Mouse (Mus musculus) midbrain, embryonic 16.5 days (tissue): ENCODE results near the gene Ubxn7. TPM values are rescaled to one million over a fixed set of nuclear protein-coding genes. Genes with fewer than 3 reads are reported as not detected.

Experiments used
- ATAC-seq: fragments of 200-750 bp; cut with Nextera tagmentation; 2 replicates; pipeline ENCODE4 v1.8.0; 2017; ENCODE audit warnings: moderate TSS enrichment
- H3K27ac ChIP-seq: fragments of 300-500 bp; sonication (generic); 2 replicates; pipeline ENCODE4 v1.5.1; 2014; ENCODE audit warnings: mild to moderate bottlenecking, low read length, mixed read lengths
- H3K27me3 ChIP-seq: fragments of 300-500 bp; sonication (generic); 2 replicates; pipeline ENCODE4 v1.6.1; 2014; ENCODE audit warnings: low read depth, low read length, mixed read lengths; ENCODE audit not compliant: control insufficient read depth, insufficient read depth
- H3K36me3 ChIP-seq: fragments of 300-500 bp; sonication (generic); 2 replicates; pipeline ENCODE4 v1.6.1; 2014; ENCODE audit warnings: mild to moderate bottlenecking, low read length, moderate library complexity, mixed read lengths; ENCODE audit not compliant: control insufficient read depth, insufficient read depth
- H3K4me1 ChIP-seq: fragments of 300-500 bp; sonication (generic); 2 replicates; pipeline ENCODE4 v1.6.1; 2014; ENCODE audit warnings: mild to moderate bottlenecking, low read length, mixed read lengths; ENCODE audit not compliant: control insufficient read depth, insufficient read depth
- H3K4me2 ChIP-seq: fragments of 300-500 bp; sonication (generic); 2 replicates; pipeline ENCODE4 v1.6.1; 2014; ENCODE audit warnings: mild to moderate bottlenecking, low read length, mixed read lengths
- H3K4me3 ChIP-seq: fragments of 300-500 bp; sonication (generic); 2 replicates; pipeline ENCODE4 v1.5.1; 2014; ENCODE audit warnings: low read depth, mild to moderate bottlenecking, low read length, moderate library complexity, mixed read lengths
- H3K9ac ChIP-seq: fragments of 300-500 bp; sonication (generic); 2 replicates; pipeline ENCODE4 v1.6.1; 2014; ENCODE audit warnings: low read depth, low read length, mixed read lengths
- H3K9me3 ChIP-seq: fragments of 300-500 bp; sonication (generic); replicated peaks from 2 replicates; pipeline ENCODE4 v1.6.1; 2014; ENCODE audit warnings: mild to moderate bottlenecking, low read length, mixed read lengths; ENCODE audit not compliant: control insufficient read depth, poor library complexity, severe bottlenecking
- WGBS: fragments of 180-500 bp; shearing (Covaris S2); extraction: QIAGEN DNeasy Blood & Tissue Kit; methylation state at CpG from one replicate; pipeline ENCODE4 v1.1.7; 2014; 5-methylcytosine and 5-hydroxymethylcytosine counted together
- polyA plus RNA-seq: library from polyadenylated mRNA; unstranded; fragments of >200 nt; fragmentation: Nextera tagmentation; extraction: Ambion mirVana; gene quantifications from 2 replicates; pipeline ENCODE4 v1.2.1, GENCODE M21; 2015

Gene Ubxn7
- polyA plus RNA-seq, 1 experiment from 2014 or later, result 21.1 TPM

- no peaks in the 10 kb centered on the region for H3K27me3 ChIP-seq
- H3K4me1 ChIP-seq, result no peaks in the 10 kb centered on the region
- H3K27ac ChIP-seq, result no peak overlapping the region
- H3K36me3 ChIP-seq, result no peaks in the 10 kb centered on the region
- H3K4me3 ChIP-seq, result no peak overlapping the region
- no peak overlapping the region for H3K4me2 ChIP-seq
- WGBS, result 76% methylated on average over 2 of the region's 2 CpGs
- H3K9ac ChIP-seq, result no peak overlapping the region
- ATAC-seq, result no peak
- no peaks in the 10 kb centered on the region for H3K9me3 ChIP-seq
These were observed 15.5 kb upstream of the Ubxn7 start for GRCm38 (mm10) chr16:32316601-32317000.

DNA sequence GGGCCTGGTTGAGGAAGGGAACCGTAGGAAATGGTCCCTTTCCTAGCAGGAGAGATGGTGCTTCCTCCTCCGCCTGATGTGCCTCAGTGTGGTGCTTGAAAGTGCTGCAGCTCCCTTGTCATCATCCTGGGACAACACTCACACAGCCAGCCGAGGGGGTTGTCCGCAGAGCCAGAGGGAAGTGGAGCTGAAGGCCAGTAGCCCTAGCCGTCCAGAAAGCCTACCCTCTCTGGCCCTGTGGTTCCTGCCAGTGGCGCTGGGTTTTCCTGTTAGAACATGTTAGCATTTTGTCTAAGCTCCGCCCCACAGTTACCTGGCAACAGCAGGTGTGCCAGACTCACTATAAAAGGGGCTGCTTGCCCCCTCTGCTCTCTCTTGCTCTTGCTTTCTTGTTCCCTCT is 8.1 kb upstream of the Ubxn7 start:
- Histone ChIP-seq H3K27me3 (no peaks in the 10 kb centered on the region), H3K4me1 (no peaks in the 10 kb centered on the region), H3K4me3 (no peak overlapping the region), H3K27ac (no peak overlapping the region), H3K36me3 (no peaks in the 10 kb centered on the region), H3K9me3 (no peaks in the 10 kb centered on the region), H3K4me2 (no peak overlapping the region), H3K9ac (no peak overlapping the region)
- no peak for ATAC-seq
- WGBS, result 42% methylated on average over 7 of the region's 7 CpGs

DNA sequence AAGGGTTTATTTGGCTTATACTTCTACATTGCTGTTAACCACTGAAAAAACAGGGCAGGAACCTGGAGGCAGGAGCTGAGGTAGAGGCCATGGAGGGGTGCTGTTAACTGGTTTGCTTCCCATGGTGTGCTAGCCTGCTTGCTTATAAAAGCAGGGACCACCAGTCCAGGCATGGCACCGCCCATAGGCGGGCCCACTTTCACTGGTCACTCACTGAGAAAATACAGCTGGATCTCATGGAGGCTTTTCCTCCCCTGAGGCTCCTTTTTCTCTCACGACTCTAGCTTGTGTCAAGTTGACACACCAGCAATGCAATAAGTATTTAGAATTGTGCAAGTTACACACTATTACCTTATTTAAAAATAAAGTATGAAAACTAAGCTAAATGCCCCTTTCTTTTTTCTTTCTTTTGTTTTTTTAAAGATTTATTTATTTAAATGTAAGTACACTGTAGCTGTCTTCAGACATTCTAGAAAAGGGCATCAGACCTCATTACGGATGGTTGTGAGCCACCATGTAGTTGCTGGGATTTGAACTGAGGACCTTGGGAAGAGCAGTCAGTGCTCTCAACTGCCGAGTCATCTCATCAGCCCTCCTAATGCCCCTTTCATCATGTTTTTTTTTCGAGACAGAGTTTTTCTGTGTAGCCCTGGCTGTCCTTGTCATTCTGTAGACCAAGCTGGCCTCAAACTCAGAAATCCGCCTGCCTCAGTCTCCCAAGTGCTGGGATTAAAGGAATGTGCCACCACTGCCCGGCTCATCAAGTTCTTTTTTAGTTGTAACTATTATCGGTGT is 984 bp upstream of the Ubxn7 start:
- 58% methylated on average over 9 of the region's 9 CpGs for WGBS
- Histone ChIP-seq H3K9me3 (no peaks in the 10 kb centered on the region), H3K27ac (no peak overlapping the region), H3K4me2 (peak overlapping the region; percentile 44), H3K36me3 (no peaks in the 10 kb centered on the region), H3K27me3 (no peaks in the 10 kb centered on the region), H3K4me1 (peaks cover 15% of the 10 kb centered on the region), H3K9ac (no peak overlapping the region), H3K4me3 (peak overlapping the region; percentile 99)
- no peak for ATAC-seq

DNA sequence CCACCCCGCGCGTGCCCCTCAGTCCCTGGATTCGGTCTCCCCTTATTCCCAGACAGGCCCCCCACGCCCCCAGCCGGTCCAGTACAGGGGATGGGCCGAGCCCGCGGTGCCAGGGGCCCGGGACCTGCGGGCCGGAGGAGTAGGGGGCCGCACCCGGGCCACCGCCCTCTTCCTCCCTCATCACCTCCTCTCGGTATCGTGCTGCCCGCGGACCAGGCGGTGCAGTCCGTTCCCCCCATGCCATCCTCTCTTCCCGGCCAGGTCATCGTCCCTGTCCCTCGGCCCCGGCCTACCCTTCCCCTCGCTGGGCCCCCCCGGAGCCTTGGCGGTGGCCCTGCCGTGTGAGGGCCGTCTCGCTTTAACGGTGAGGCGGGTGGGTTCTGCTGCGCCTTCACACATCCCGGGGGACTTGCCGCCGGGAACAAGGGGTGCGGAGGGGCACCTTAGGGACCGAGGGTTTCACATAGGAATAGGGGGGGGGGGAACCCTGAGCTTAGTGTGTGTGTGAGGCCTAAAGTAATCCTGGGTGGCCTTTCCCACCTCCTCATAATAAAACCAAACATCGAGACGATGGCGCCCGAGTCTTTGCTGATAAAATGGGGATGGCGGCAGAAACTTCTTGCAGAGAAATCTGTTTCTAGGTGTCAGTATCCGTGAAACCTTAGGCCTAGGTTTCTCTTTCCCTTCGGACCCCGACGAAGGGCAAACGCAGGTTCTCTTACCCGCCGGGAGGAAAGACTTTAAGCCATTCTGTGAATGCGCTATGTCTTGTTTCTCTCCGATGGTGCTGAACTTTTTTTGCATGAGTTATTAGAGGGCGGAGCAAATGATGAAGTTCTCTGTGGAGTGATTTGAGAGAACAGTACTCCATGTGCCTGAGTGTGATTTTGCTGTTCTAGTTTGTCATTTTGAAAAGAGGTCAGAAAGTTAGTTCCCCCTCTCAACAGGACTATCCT is 777 bp downstream of the Ubxn7 start:
- WGBS, result under 1% methylated on average over 46 of the region's 54 CpGs
- Histone ChIP-seq H3K4me2 (peak overlapping the region; percentile 78), H3K27ac (peak overlapping the region; percentile 96), H3K27me3 (no peaks in the 10 kb centered on the region), H3K36me3 (no peaks in the 10 kb centered on the region), H3K4me3 (peak overlapping the region; percentile 99), H3K4me1 (peaks cover 16% of the 10 kb centered on the region), H3K9ac (peak overlapping the region; percentile 99), H3K9me3 (no peaks in the 10 kb centered on the region)
- peak; percentile 82 for ATAC-seq

DNA sequence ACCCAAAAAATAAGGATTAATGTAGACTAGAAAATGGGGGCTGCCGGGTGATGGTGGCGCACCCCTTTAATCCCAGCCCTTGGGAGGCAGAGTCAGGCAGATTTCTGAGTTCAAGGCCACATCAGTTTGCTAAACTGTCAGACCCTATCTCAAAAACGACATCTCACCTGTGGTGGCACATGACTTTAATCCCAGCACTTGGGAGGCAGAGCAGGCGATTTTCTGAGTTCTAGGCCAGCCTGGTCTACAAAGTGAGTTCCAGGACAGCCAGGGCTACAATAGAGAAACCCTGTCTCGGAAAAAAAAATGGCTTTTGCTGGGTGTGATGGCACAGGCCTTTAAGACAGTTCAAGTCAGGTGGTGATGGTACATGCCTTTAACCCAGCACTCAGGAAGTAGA is 3.1 kb downstream of the Ubxn7 start:
- Histone ChIP-seq H3K9me3 (no peaks in the 10 kb centered on the region), H3K27me3 (no peaks in the 10 kb centered on the region), H3K4me2 (no peak overlapping the region), H3K4me1 (peaks cover 16% of the 10 kb centered on the region), H3K27ac (no peak overlapping the region), H3K9ac (no peak overlapping the region), H3K4me3 (no peak overlapping the region), H3K36me3 (no peaks in the 10 kb centered on the region)
- 94% methylated on average over 5 of the region's 5 CpGs for WGBS
- ATAC-seq, result no peak

DNA sequence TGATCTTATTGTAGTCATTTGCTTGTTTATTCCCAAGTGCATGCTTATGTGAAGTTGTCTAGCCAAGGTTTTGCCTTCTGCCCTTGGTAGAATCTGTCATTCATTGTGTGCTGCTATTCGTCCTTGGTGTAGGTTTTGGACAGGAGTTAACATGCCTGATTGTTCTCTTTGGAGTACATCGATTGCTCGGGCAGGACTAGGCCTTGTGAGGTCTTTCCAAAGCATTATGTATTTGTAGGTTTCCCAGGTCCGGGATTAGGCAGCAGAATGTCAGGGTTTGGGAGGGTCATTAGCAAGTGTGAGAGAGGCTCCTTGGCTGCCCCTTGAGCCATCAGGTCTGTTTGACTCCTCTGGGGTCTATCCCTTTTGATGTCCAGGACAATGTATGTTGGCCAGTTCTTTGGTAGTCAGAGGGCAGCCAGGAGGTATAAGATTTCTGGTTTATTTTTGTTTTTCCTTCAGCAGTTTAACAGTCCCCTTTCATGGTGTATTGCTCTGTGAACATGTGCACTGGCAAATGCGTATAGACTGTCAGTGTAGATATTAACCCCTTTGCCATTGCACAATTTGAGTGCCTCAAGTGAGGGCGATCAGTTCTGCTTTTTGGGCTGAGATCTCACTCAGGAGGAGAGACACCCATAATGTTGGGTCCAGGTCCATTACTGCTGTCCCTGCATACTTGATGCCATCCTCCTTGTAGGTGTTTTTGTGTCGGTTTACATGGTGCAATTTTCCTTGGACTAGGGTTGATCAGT is 4.1 kb downstream of the Ubxn7 start:
- no peaks in the 10 kb centered on the region for H3K27me3 ChIP-seq

DNA sequence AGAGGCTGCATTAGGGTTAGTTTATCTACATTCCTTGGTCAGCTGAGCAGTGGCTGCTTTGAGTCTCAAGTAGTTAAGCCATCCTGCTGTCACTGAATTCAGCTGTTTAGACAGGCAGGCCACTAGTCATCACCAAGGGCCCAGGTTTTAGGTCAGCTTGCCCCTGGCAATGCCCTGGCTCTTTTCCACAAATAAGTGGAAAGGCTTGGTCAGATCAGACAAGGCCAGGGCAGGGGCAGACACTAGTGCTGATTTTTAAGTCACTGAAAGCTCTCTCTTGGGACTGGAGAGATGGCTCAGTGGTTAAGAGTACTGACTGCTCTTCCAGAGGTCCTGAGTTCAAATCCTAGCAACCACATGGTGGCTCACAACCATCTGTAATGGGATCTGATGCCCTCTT is 4.9 kb downstream of the Ubxn7 start:
- Histone ChIP-seq H3K27ac (no peak overlapping the region), H3K4me3 (no peak overlapping the region), H3K9me3 (no peaks in the 10 kb centered on the region), H3K4me1 (peaks cover 13% of the 10 kb centered on the region), H3K36me3 (no peaks in the 10 kb centered on the region), H3K9ac (no peak overlapping the region), H3K4me2 (no peak overlapping the region), H3K27me3 (no peaks in the 10 kb centered on the region)
- ATAC-seq, result no peak

More for the DNA sequence above, 4.1 kb downstream of the Ubxn7 start:
- no peak overlapping the region for H3K4me3 ChIP-seq
- no peak overlapping the region for H3K9ac ChIP-seq
- no peak overlapping the region for H3K4me2 ChIP-seq
- peaks cover 15% of the 10 kb centered on the region for H3K4me1 ChIP-seq
- WGBS, result 81% methylated on average over 7 of the region's 7 CpGs
- ATAC-seq, result no peak
- no peaks in the 10 kb centered on the region for H3K9me3 ChIP-seq
- H3K27ac ChIP-seq, result no peak overlapping the region
- H3K36me3 ChIP-seq, result no peaks in the 10 kb centered on the region

- Histone ChIP-seq H3K36me3 (no peaks in the 10 kb centered on the region), H3K27ac (no peak overlapping the region), H3K4me3 (no peak overlapping the region), H3K9ac (no peak overlapping the region), H3K4me1 (peaks cover 8% of the 10 kb centered on the region), H3K9me3 (no peaks in the 10 kb centered on the region), H3K4me2 (no peak overlapping the region), H3K27me3 (no peaks in the 10 kb centered on the region)
- 90% methylated on average over 1 of the region's 1 CpGs for WGBS
- no peak for ATAC-seq
These were observed 8.4 kb downstream of the Ubxn7 start for GRCm38 (mm10) chr16:32340451-32340850.
